Mouse (Mus musculus) midbrain, embryonic 16.5 days (tissue): ENCODE measurements around the gene Hmgcl. TPM values are rescaled to one million over a fixed set of nuclear protein-coding genes. Genes with fewer than 3 reads are reported as not detected.
A peak's percentile ranks its signal among the peaks of the same experiment; 100 is the strongest.
"Not testable (repeated sequence)": the region's sequence is repeated elsewhere in the genome, so short reads cannot be mapped to it uniquely, and the experiment has no call there.

Experiments
- ATAC-seq: fragments of 200-750 bp; cut with Nextera tagmentation; 2 replicates; pipeline ENCODE4 v1.8.0; 2017; ENCODE audit warnings: moderate TSS enrichment
- H3K27ac ChIP-seq: fragments of 300-500 bp; sonication (generic); 2 replicates; pipeline ENCODE4 v1.5.1; 2014; ENCODE audit warnings: mild to moderate bottlenecking, low read length, mixed read lengths
- H3K27me3 ChIP-seq: fragments of 300-500 bp; sonication (generic); 2 replicates; pipeline ENCODE4 v1.6.1; 2014; ENCODE audit warnings: low read depth, low read length, mixed read lengths; ENCODE audit not compliant: control insufficient read depth, insufficient read depth
- H3K36me3 ChIP-seq: fragments of 300-500 bp; sonication (generic); 2 replicates; pipeline ENCODE4 v1.6.1; 2014; ENCODE audit warnings: mild to moderate bottlenecking, low read length, moderate library complexity, mixed read lengths; ENCODE audit not compliant: control insufficient read depth, insufficient read depth
- H3K4me1 ChIP-seq: fragments of 300-500 bp; sonication (generic); 2 replicates; pipeline ENCODE4 v1.6.1; 2014; ENCODE audit warnings: mild to moderate bottlenecking, low read length, mixed read lengths; ENCODE audit not compliant: control insufficient read depth, insufficient read depth
- H3K4me2 ChIP-seq: fragments of 300-500 bp; sonication (generic); 2 replicates; pipeline ENCODE4 v1.6.1; 2014; ENCODE audit warnings: mild to moderate bottlenecking, low read length, mixed read lengths
- H3K4me3 ChIP-seq: fragments of 300-500 bp; sonication (generic); 2 replicates; pipeline ENCODE4 v1.5.1; 2014; ENCODE audit warnings: low read depth, mild to moderate bottlenecking, low read length, moderate library complexity, mixed read lengths
- H3K9ac ChIP-seq: fragments of 300-500 bp; sonication (generic); 2 replicates; pipeline ENCODE4 v1.6.1; 2014; ENCODE audit warnings: low read depth, low read length, mixed read lengths
- H3K9me3 ChIP-seq: fragments of 300-500 bp; sonication (generic); replicated peaks from 2 replicates; pipeline ENCODE4 v1.6.1; 2014; ENCODE audit warnings: mild to moderate bottlenecking, low read length, mixed read lengths; ENCODE audit not compliant: control insufficient read depth, poor library complexity, severe bottlenecking
- WGBS: fragments of 180-500 bp; shearing (Covaris S2); extraction: QIAGEN DNeasy Blood & Tissue Kit; methylation state at CpG from one replicate; pipeline ENCODE4 v1.1.7; 2014; 5-methylcytosine and 5-hydroxymethylcytosine counted together
- polyA plus RNA-seq: library from polyadenylated mRNA; unstranded; fragments of >200 nt; fragmentation: Nextera tagmentation; extraction: Ambion mirVana; gene quantifications from 2 replicates; pipeline ENCODE4 v1.2.1, GENCODE M21; 2015

Hmgcl gene
- polyA plus RNA-seq, 1 experiment from 2014 or later: 68.6 TPM

- peaks cover 21% of the 10 kb centered on the region for H3K4me1 ChIP-seq
- H3K27me3 ChIP-seq: no peaks in the 10 kb centered on the region
- no peaks in the 10 kb centered on the region for H3K9me3 ChIP-seq
- H3K27ac ChIP-seq: no peak overlapping the region
- no peak overlapping the region for H3K4me3 ChIP-seq
- no peak overlapping the region for H3K4me2 ChIP-seq
- no peak for ATAC-seq
- 87% methylated on average over 13 of the region's 13 CpGs for WGBS
- H3K9ac ChIP-seq: no peak overlapping the region
- H3K36me3 ChIP-seq: peaks cover 25% of the 10 kb centered on the region
These were observed 23.0 kb downstream of the Hmgcl start for GRCm38 (mm10) chr4:135969070-135969750.

GRCm38 (mm10) chr4:135970585-135970984 lies 24.3 kb downstream of the Hmgcl start:
- Histone ChIP-seq H3K36me3 (peaks cover 27% of the 10 kb centered on the region), H3K9ac (no peak overlapping the region), H3K4me3 (no peak overlapping the region), H3K27me3 (no peaks in the 10 kb centered on the region), H3K27ac (no peak overlapping the region), H3K4me2 (no peak overlapping the region), H3K4me1 (peaks cover 13% of the 10 kb centered on the region), H3K9me3 (no peaks in the 10 kb centered on the region)
- 92% methylated on average over 11 of the region's 11 CpGs for WGBS
- no peak for ATAC-seq

- Histone ChIP-seq H3K4me2 (peak overlapping the region; percentile 99), H3K36me3 (peaks cover 34% of the 10 kb centered on the region)
- peak; percentile 76 for ATAC-seq
These were observed 25.7 kb downstream of the Hmgcl start for GRCm38 (mm10) chr4:135971805-135972555.

GRCm38 (mm10) chr4:135972556-135972906 lies 26.3 kb downstream of the Hmgcl start, which contains the start of gene Lypla2:
Lypla2 (minus strand) TSS chr4:135972626.
- H3K27ac ChIP-seq: peak within 1 kb of the TSS; percentile 77
- no peaks in the 10 kb centered on the region for H3K9me3 ChIP-seq
- peak within 1 kb of the TSS; percentile 95 for H3K9ac ChIP-seq
- peak; percentile 88 for ATAC-seq
- H3K27me3 ChIP-seq: no peaks in the 10 kb centered on the region
- peaks cover 34% of the 10 kb centered on the region for H3K36me3 ChIP-seq
- peaks cover 13% of the 10 kb centered on the region for H3K4me1 ChIP-seq
- peak within 1 kb of the TSS; percentile 93 for H3K4me3 ChIP-seq
- peak within 1 kb of the TSS; percentile 99 for H3K4me2 ChIP-seq
- 1% methylated on average over 19 of the region's 19 CpGs for WGBS

More at GRCm38 (mm10) chr4:135971805-135972555, 25.7 kb downstream of the Hmgcl start:
- under 1% methylated on average over 35 of the region's 35 CpGs for WGBS
- Histone ChIP-seq H3K27ac (peak overlapping the region; percentile 77), H3K9me3 (no peaks in the 10 kb centered on the region), H3K27me3 (no peaks in the 10 kb centered on the region), H3K9ac (peak overlapping the region; percentile 95), H3K4me1 (peaks cover 13% of the 10 kb centered on the region), H3K4me3 (peak overlapping the region; percentile 93)

GRCm38 (mm10) chr4:135972911-135973811 lies 26.9 kb downstream of the Hmgcl start:
- Histone ChIP-seq H3K27ac (no peak overlapping the region), H3K36me3 (peaks cover 28% of the 10 kb centered on the region), H3K9ac (peak overlapping the region; percentile 95), H3K27me3 (no peaks in the 10 kb centered on the region), H3K9me3 (no peaks in the 10 kb centered on the region), H3K4me1 (peaks cover 13% of the 10 kb centered on the region), H3K4me2 (peak overlapping the region; percentile 99), H3K4me3 (peak overlapping the region; percentile 93)
- no peak for ATAC-seq
- 73% methylated on average over 13 of the region's 13 CpGs for WGBS

GRCm38 (mm10) chr4:135976146-135976545 lies 29.9 kb downstream of the Hmgcl start:
- no peak overlapping the region for H3K4me2 ChIP-seq
- no peak for ATAC-seq
- no peak overlapping the region for H3K27ac ChIP-seq
- peaks cover 8% of the 10 kb centered on the region for H3K4me1 ChIP-seq
- H3K9ac ChIP-seq: no peak overlapping the region
- H3K36me3 ChIP-seq: peaks cover 12% of the 10 kb centered on the region
- H3K9me3 ChIP-seq: no peaks in the 10 kb centered on the region
- H3K4me3 ChIP-seq: no peak overlapping the region
- no peaks in the 10 kb centered on the region for H3K27me3 ChIP-seq
- 95% methylated on average over 12 of the region's 12 CpGs for WGBS

- H3K9ac ChIP-seq, H3K4me3 ChIP-seq, H3K9me3 ChIP-seq, H3K4me1 ChIP-seq, H3K4me2 ChIP-seq, ATAC-seq, H3K27ac ChIP-seq, H3K27me3 ChIP-seq: not testable (repeated sequence)
- H3K36me3 ChIP-seq: peaks cover 23% of the 10 kb centered on the region
- 97% methylated on average over 4 of the region's 5 CpGs for WGBS
These were observed 34.0 kb downstream of the Hmgcl start for GRCm38 (mm10) chr4:135980223-135980622.

GRCm38 (mm10) chr4:135981524-135982063 lies 35.3 kb downstream of the Hmgcl start:
- Histone ChIP-seq H3K27ac (no peak overlapping the region), H3K4me3 (no peak overlapping the region), H3K9me3 (no peaks in the 10 kb centered on the region), H3K9ac (no peak overlapping the region), H3K4me1 (peaks cover 13% of the 10 kb centered on the region), H3K36me3 (peaks cover 20% of the 10 kb centered on the region), H3K4me2 (no peak overlapping the region), H3K27me3 (no peaks in the 10 kb centered on the region)
- ATAC-seq: no peak
- 84% methylated on average over 7 of the region's 7 CpGs for WGBS
